Mouse (Mus musculus): ENCODE measurements around the gene Mylk3.

DNA sequence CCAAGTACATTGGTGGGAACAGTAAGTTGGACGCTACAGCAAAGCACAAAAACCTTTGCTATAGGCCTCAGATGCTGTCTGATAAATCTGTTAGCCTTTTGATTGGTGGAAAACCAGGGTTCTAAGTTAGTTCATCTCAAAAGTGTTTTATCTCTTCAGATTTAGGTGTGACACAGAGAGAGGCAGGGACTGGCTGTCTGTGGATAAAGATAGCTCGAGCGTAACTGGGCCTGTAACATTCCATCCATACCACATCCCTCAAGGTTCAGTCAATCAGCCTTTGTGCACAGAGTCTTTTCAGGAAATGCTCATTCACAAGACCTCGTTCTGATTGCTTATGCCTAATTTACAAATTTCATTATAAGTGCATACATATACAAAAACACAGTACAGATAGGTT is 43.1 kb upstream of the Mylk3 start:
- TF ChIP-seq POLR2A (IDR thresholded peaks at IDR 0.05; ENCODE audit: insufficient read depth, low read length) (no peak), CTCF (IDR thresholded peaks at IDR 0.05; ENCODE audit: low read depth, low read length) (no peak), EP300 (IDR thresholded peaks at IDR 0.05; ENCODE audit: insufficient read depth, low read depth, low read length) (no peak)

Data from ES-Bruce4 (cell line).